In the genomic region with DNA sequence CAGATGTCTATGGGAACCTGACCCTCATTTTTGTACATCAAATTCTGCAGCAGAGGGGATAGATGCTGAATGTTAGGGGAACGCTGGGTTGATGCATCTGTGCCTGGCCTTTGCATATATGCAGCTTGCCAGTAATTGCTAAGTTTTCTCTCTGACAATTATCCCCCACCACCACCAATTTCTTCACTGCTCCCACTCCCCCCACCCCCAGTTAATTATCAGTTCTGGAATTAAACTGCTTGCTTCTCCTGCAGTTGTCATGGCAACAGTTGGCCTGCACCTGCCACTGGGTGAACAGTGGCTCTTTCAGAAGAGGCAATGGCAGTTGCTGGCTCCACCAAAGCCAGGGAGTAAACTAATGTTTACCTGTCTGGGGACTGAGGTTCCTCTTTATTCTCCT, we compare ENCODE assay signal across 14 mouse cellular contexts.
A peak's percentile ranks its signal among the peaks of the same experiment; 100 is the strongest.
DNase-seq lines count a peak whose midpoint lies in the region; ATAC-seq and TF ChIP-seq lines count a peak whose summit lies in the region.
"Had no signal": no experiment of that assay in that cellular context is flagged by ENCODE, and none has a peak within 500 bp of the region (broad histone marks: within the 10 kb centered on the region; RNA-seq: fewer than 3 reads in every experiment).

No protein-coding gene starts in this region.

- H3K4me2 ChIP-seq in forebrain, embryonic 13.5 days: peak overlapping the region; percentile 17
- H3K4me2 ChIP-seq in midbrain, postnatal 0 days (ENCODE audit: low read depth, low read length, poor library complexity, severe bottlenecking): no peak overlapping the region
- H3K4me2 ChIP-seq: embryonic facial prominence, embryonic 13.5 days had no signal

- TF ChIP-seq CTCF in midbrain, postnatal 0 days (IDR thresholded peaks at IDR 0.05): no peak

- peak; percentile 27 to 44 for DNase-seq in layer of hippocampus, postnatal 10 days (ENCODE audit: low spot score in 2 of 2)
- DNase-seq in layer of hippocampus, adult 9-10 months (ENCODE audit: low spot score): no peak
- DNase-seq in brain, embryonic 18.5 days (ENCODE audit: low read depth, low spot score): peak; percentile 37
- peak; percentile 58 for DNase-seq in midbrain, postnatal 0 days (ENCODE audit: low spot score)
- no peak for DNase-seq in adrenal gland, postnatal 10 days
- no peak for DNase-seq in adrenal gland, adult 8-10 months
- DNase-seq: adrenal gland, postnatal 14 days; cerebellum, adult 18-20 months had no signal

- peak; percentile 92 for ATAC-seq in forebrain, embryonic 13.5 days
- no peak for ATAC-seq in midbrain, postnatal 0 days (ENCODE audit: low FRiP score)
- ATAC-seq: Patski had no signal

- 0 out of 2 replicates have a peak overlapping the region, but pooled peaks have one; percentile 8 for H3K9ac ChIP-seq in forebrain, embryonic 13.5 days
- no peak overlapping the region for H3K9ac ChIP-seq in midbrain, postnatal 0 days (replicated peaks; ENCODE audit: low read length, poor library complexity, severe bottlenecking)
- H3K9ac ChIP-seq: embryonic facial prominence, embryonic 13.5 days had no signal

- no peak overlapping the region for H3K4me3 ChIP-seq in forebrain, embryonic 13.5 days
- no peak overlapping the region for H3K4me3 ChIP-seq in midbrain, postnatal 0 days (ENCODE audit: low read depth, low read length)
- H3K4me3 ChIP-seq: embryonic facial prominence, embryonic 13.5 days; heart, embryonic 10.5 days had no signal

- peaks cover 17% of the 10 kb centered on the region for H3K4me1 ChIP-seq in forebrain, embryonic 13.5 days
- 0 out of 2 replicates have a peak, but pooled peaks cover 3% of the 10 kb centered on the region for H3K4me1 ChIP-seq in midbrain, postnatal 0 days (ENCODE audit: insufficient read depth, low read length)
- H3K4me1 ChIP-seq: embryonic facial prominence, embryonic 13.5 days had no signal

- H3K27me3 ChIP-seq in forebrain, embryonic 13.5 days: no peaks in the 10 kb centered on the region
- H3K27me3 ChIP-seq in midbrain, postnatal 0 days (ENCODE audit: insufficient read depth, low read length): no peaks in the 10 kb centered on the region
- H3K27me3 ChIP-seq: CH12.LX; embryonic facial prominence, embryonic 13.5 days; Patski had no signal

- WGBS in forebrain, embryonic 13.5 days: 19% methylated on average over 1 of the region's 1 CpGs
- WGBS in midbrain, postnatal 0 days: 46% methylated on average over 1 of the region's 1 CpGs

- no peaks in the 10 kb centered on the region for H3K9me3 ChIP-seq in forebrain, embryonic 13.5 days (replicated peaks)
- no peaks in the 10 kb centered on the region for H3K9me3 ChIP-seq in midbrain, postnatal 0 days (ENCODE audit: low read length)
- H3K9me3 ChIP-seq: embryonic facial prominence, embryonic 13.5 days; heart, embryonic 10.5 days had no signal

- H3K27ac ChIP-seq in forebrain, embryonic 13.5 days: peak overlapping the region; percentile 72
- peak overlapping the region; percentile 32; the same call in 1 of the 2 replicates for H3K27ac ChIP-seq in midbrain, postnatal 0 days (ENCODE audit: low read depth, low read length)
- H3K27ac ChIP-seq: embryonic facial prominence, embryonic 13.5 days; heart, embryonic 10.5 days; kidney, postnatal 0 days had no signal

- H3K36me3 ChIP-seq in forebrain, embryonic 13.5 days (ENCODE audit: poor library complexity, severe bottlenecking): no peaks in the 10 kb centered on the region
- H3K36me3 ChIP-seq in midbrain, postnatal 0 days (ENCODE audit: insufficient read depth, low read length): no peaks in the 10 kb centered on the region
- H3K36me3 ChIP-seq: embryonic facial prominence, embryonic 13.5 days; heart, embryonic 10.5 days had no signal

Comparison
In these comparisons a context has a peak if more than half of its experiments do, and no peak if none do; other contexts are left out.
1. DNase-seq: peak in layer of hippocampus, postnatal 10 days (2 of 2), brain, embryonic 18.5 days (single experiment) and midbrain, postnatal 0 days (single experiment); none in layer of hippocampus, adult 9-10 months (single experiment), adrenal gland, postnatal 10 days (single experiment) and adrenal gland, adult 8-10 months (single experiment).